15 mouse cellular contexts compared by ENCODE assay signal in genomic region chrX:102019471-102020240, GRCm38 (mm10). TPM values are rescaled to one million over a fixed set of nuclear protein-coding genes. Genes with fewer than 3 reads are reported as not detected.
A peak's percentile ranks its signal among the peaks of the same experiment; 100 is the strongest.
DNase-seq lines count a peak whose midpoint lies in the region; ATAC-seq lines count a peak whose summit lies in the region.
"Had no signal": no experiment of that assay in that cellular context is flagged by ENCODE, and none has a peak within 500 bp of the region (broad histone marks: within the 10 kb centered on the region; RNA-seq: fewer than 3 reads in every experiment).

No protein-coding gene starts in this region.

- no peaks in the 10 kb centered on the region for H3K4me1 ChIP-seq in kidney, embryonic 16.5 days (ENCODE audit: insufficient read depth, low read length)
- H3K4me1 ChIP-seq: embryonic facial prominence, embryonic 15.5 days had no signal

- no peaks in the 10 kb centered on the region for H3K36me3 ChIP-seq in kidney, embryonic 16.5 days (ENCODE audit: insufficient read depth, low read length)
- H3K36me3 ChIP-seq: embryonic facial prominence, embryonic 15.5 days had no signal

- H3K9ac ChIP-seq in kidney, embryonic 16.5 days (replicated peaks; ENCODE audit: low read length): no peak overlapping the region
- H3K9ac ChIP-seq: embryonic facial prominence, embryonic 15.5 days had no signal

- ATAC-seq in kidney, embryonic 16.5 days (ENCODE audit: low FRiP score, low TSS enrichment): no peak
- ATAC-seq: forebrain, embryonic 14.5 days; midbrain, embryonic 16.5 days had no signal

- H3K27ac ChIP-seq in kidney, embryonic 16.5 days (ENCODE audit: low read length): no peak overlapping the region
- H3K27ac ChIP-seq: embryonic facial prominence, embryonic 15.5 days had no signal

- H3K4me3 ChIP-seq in kidney, embryonic 16.5 days (ENCODE audit: low read length): no peak overlapping the region
- H3K4me3 ChIP-seq: embryonic facial prominence, embryonic 15.5 days had no signal

- 75% methylated on average over 7 of the region's 7 CpGs for WGBS in kidney, embryonic 16.5 days

- H3K27me3 ChIP-seq in kidney, embryonic 16.5 days (ENCODE audit: insufficient read depth, low read length): peaks cover 15% of the 10 kb centered on the region; the same call in 1 of the 2 replicates

- H3K9me3 ChIP-seq in kidney, embryonic 16.5 days (ENCODE audit: low read length): no peaks in the 10 kb centered on the region
- H3K9me3 ChIP-seq: embryonic facial prominence, embryonic 15.5 days had no signal

- peak; percentile 82 for DNase-seq in heart, adult 11 months
- no peak for DNase-seq in heart, adult 8-10 months (ENCODE audit: low spot score)
- DNase-seq in kidney, postnatal 4 days: no peak
- DNase-seq in adipocyte (ENCODE audit: low spot score): peak; percentile 44
- peak; percentile 51 to 70 for DNase-seq in cerebellum, postnatal 10 days
- no peak for DNase-seq in spleen, postnatal 14 days (ENCODE audit: low spot score in 2 of 2)
- no peak for DNase-seq in spleen, adult 12 weeks (ENCODE audit: low spot score)
- DNase-seq: adrenal gland, postnatal 14 days; kidney, adult 11 months; thymus, postnatal 25 days had no signal

- H3K4me2 ChIP-seq in kidney, embryonic 16.5 days (replicated peaks; ENCODE audit: low read depth, low read length): peak overlapping the region; percentile 16; the same call in 1 of the 2 replicates
- H3K4me2 ChIP-seq: embryonic facial prominence, embryonic 15.5 days; liver, embryonic 11.5 days had no signal

RNA-seq across cellular contexts. Expression of gene Rtl5, which starts 51.4 kb away (rescaled TPM):
- 1 to 10 TPM; 1.1 to 1.9 (median 1.3) TPM for total RNA-seq in heart, adult 8-10 months (2022)
- polyA plus RNA-seq in kidney, embryonic 16.5 days (2015; fragmentation: Nextera tagmentation; extraction: Ambion mirVana): 3.4 and 3.9 TPM in 2 replicates

Comparison
In these comparisons a context has a peak if more than half of its experiments do, and no peak if none do; other contexts are left out.
1. DNase-seq: peak in heart, adult 11 months (single experiment), adipocyte (single experiment) and cerebellum, postnatal 10 days (2 of 2); none in heart, adult 8-10 months (single experiment), kidney, postnatal 4 days (0 of 2), spleen, postnatal 14 days (0 of 2) and spleen, adult 12 weeks (single experiment).